Mouse (Mus musculus): Measurements from ENCODE around the gene Eef2k.

GRCm38 (mm10) chr7:120874021-120874420 lies 31.4 kb downstream of the Eef2k start:
- TF ChIP-seq POLR2A (IDR thresholded peaks at IDR 0.05; ENCODE audit: extremely low read depth, insufficient read depth, low read length) = no peak
- no peak for TF ChIP-seq CTCF (IDR thresholded peaks at IDR 0.05; ENCODE audit: extremely low read depth, insufficient read depth, low read length)

Data from cortical plate, adult 2 months (tissue).